Mouse (Mus musculus): ENCODE data around the gene Cdca3.

Cdca3 gene

DNA sequence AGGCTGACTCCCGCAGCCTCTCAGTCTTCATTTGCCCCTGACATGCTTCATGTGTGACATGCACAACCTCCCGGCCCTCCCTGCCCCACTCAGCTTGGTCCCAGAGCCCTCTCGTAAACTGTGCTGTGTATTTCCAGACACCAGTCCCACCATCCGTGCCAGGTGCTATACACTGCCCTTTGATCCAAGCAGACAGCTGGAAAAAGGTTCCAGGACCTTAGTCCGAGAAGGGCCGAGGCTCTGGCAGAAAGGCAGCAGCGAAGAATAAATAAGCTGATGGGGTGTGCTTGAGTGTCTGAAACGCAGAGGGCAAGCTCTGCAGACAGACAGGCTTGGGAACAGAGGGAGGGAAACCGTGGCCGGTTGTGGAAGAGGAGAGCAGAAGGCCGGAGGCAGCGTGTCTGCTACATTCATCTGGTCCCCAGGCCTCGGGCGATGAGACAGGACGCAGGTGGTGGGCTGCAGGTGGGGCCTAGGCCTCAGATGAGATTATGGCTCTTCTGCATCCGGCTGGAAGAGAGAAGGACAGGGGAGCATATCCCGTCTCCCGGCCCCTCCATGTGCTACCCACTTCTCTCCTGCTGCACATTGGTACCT, 36.5 kb downstream of the Cdca3 start:
- DNase-seq (ENCODE audit: low spot score in 2 of 2): no peak

DNA sequence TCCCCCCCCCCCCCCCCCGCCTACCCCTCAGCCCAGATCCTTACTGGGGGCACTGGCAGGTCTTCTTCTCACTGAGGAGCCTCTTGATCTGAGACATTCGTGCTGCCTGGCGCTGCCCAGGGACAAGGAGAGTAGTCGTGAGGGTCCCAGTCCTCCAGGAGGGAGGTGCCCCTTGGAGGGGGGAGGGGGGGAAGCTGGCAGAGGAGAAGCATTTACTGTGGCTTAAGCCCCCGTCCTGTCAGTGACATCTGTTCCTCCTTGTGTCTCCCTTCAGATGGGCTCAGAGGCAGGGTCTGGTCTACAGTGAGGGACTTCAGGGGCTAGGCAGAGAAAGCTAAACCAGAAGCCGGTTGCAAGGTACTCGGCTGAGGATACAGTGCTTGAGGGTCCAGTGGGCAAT, 37.2 kb downstream of the Cdca3 start:
- no peak for DNase-seq (ENCODE audit: low spot score in 2 of 2)

DNA sequence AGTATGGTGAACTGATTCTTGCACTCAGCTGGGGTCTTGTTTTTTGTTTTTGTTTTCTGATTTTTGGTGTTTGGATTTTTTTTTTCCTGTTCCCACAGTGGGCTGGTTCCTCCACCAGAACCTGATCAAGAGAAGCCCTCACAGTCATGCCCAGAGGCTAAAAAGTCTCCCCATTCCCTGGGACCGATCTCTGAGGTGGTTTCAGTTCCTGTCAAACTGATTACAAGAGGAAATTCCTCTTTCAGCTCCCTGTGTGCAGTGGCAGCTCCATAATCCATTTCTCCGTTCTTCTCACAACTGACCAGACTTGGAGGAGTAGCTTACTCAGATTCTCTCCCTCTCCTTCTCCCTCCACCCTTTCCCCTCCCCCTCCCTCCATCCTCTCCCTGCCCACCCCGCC, 45.0 kb downstream of the Cdca3 start:
- DNase-seq (ENCODE audit: low spot score in 2 of 2): no peak

DNA sequence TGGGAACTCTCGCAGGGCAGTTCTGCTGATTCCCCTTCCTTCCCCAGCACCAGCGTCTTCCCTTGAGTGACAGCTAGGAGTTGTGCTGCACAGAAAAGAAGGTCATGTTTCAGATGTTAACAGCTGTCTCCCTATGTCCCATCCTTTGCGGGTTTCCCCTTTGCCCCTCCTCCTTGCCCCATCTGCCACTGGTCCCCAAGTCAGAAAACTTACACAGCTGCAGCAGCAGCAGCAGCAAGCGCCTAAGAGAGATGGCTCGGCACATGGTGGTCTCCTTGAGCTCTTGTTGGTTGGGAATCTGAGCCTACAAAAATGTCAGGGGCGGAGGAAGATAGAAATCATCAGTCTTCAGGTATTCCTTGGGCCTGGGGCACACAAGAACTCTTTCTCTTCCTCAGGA, 50.0 kb downstream of the Cdca3 start:
- no peak for DNase-seq (ENCODE audit: low spot score in 2 of 2)

DNA sequence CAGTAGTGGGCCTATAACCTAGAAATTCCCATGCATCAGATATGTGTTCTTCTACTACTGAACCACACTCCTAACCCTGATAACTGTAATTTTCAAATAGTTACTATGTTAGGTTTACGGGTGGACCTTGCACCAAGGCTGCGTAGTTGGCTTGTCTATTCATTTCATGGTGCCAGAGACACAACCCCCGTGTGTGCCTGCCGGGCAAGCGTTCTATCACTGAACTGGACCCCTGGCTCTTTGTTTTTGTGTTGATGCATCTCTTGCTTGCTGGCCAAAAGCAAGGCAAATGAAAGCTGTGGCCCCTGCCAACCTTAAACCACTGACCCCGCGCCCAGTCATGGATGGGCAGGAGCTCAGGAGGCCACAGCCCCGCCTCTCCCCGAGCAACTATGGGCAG, 52.5 kb downstream of the Cdca3 start:
- DNase-seq (ENCODE audit: low spot score in 2 of 2): no peak
